Mouse (Mus musculus) adrenal gland, adult 18-20 months (tissue): ENCODE results near the gene Scn8a. TPM values are rescaled to one million over a fixed set of nuclear protein-coding genes. Genes with fewer than 3 reads are reported as not detected.
A peak's percentile ranks its signal among the peaks of the same experiment; 100 is the strongest.

Experiments
- DNase-seq, 2 experiments: peaks; one replicate each; pipeline ENCODE4 v3.0.0; 2021 to 2022; ENCODE audit warnings: low spot score in 2 of 2
- total RNA-seq, 2 experiments: library from RNA; stranded (reverse); gene quantifications; 1 replicate in 1 of 2; 2 replicates in 1 of 2; pipeline ENCODE4 v1.2.3; 2021

The Scn8a gene
- total RNA-seq, 2 experiments from 2014 or later: 2.8 to 3.6 TPM

GRCm38 (mm10) chr15:100873155-100873554 lies 3.5 kb downstream of the Scn8a start:
- DNase-seq: peak; percentile 60 to 64

GRCm38 (mm10) chr15:100879073-100879472 lies 9.4 kb downstream of the Scn8a start:
- DNase-seq: no peak

- no peak for DNase-seq
These were observed 11.7 kb downstream of the Scn8a start for GRCm38 (mm10) chr15:100881385-100881784.

GRCm38 (mm10) chr15:100884481-100884880 lies 14.8 kb downstream of the Scn8a start:
- DNase-seq: no peak

GRCm38 (mm10) chr15:100891962-100892361 lies 22.3 kb downstream of the Scn8a start:
- no peak for DNase-seq

GRCm38 (mm10) chr15:100896502-100896901 lies 26.8 kb downstream of the Scn8a start:
- DNase-seq: no peak

GRCm38 (mm10) chr15:100903811-100904210 lies 34.2 kb downstream of the Scn8a start:
- no peak for DNase-seq

GRCm38 (mm10) chr15:100905006-100905405 lies 35.3 kb downstream of the Scn8a start:
- DNase-seq: no peak

GRCm38 (mm10) chr15:100905751-100906150 lies 36.1 kb downstream of the Scn8a start:
- no peak for DNase-seq

- DNase-seq: no peak
These were observed 39.2 kb downstream of the Scn8a start for GRCm38 (mm10) chr15:100908817-100909216.

- DNase-seq: no peak
These were observed 40.1 kb downstream of the Scn8a start for GRCm38 (mm10) chr15:100909734-100910163.

- DNase-seq: peak in 1 of 2 experiments; percentile 15
These were observed 40.8 kb downstream of the Scn8a start for GRCm38 (mm10) chr15:100910381-100910841.

GRCm38 (mm10) chr15:100912676-100913266 lies 43.1 kb downstream of the Scn8a start:
- no peak for DNase-seq

GRCm38 (mm10) chr15:100914734-100915242 lies 45.1 kb downstream of the Scn8a start:
- DNase-seq: no peak

GRCm38 (mm10) chr15:100918046-100918445 lies 48.4 kb downstream of the Scn8a start:
- DNase-seq: no peak

GRCm38 (mm10) chr15:100922210-100922609 lies 52.6 kb downstream of the Scn8a start:
- DNase-seq: no peak

GRCm38 (mm10) chr15:100923476-100923875 lies 53.8 kb downstream of the Scn8a start:
- DNase-seq: peak; percentile 17 to 27

GRCm38 (mm10) chr15:100924941-100925340 lies 55.3 kb downstream of the Scn8a start:
- DNase-seq: no peak

GRCm38 (mm10) chr15:100930477-100930876 lies 60.8 kb downstream of the Scn8a start:
- DNase-seq: no peak

GRCm38 (mm10) chr15:100936176-100936575 lies 66.5 kb downstream of the Scn8a start:
- no peak for DNase-seq

- no peak for DNase-seq
These were observed 78.7 kb downstream of the Scn8a start for GRCm38 (mm10) chr15:100948383-100948782.

- DNase-seq: no peak
These were observed 79.5 kb downstream of the Scn8a start for GRCm38 (mm10) chr15:100949169-100949568.

- no peak for DNase-seq
These were observed 81.8 kb downstream of the Scn8a start for GRCm38 (mm10) chr15:100951491-100951890.
